Mouse (Mus musculus) hematopoietic stem cell, adult 5-6 weeks (primary cell): ENCODE results near the gene Cfap69. TPM values are rescaled to one million over a fixed set of nuclear protein-coding genes. Genes with fewer than 3 reads are reported as not detected.
"Not testable (repeated sequence)": the region's sequence is repeated elsewhere in the genome, so short reads cannot be mapped to it uniquely, and the experiment has no call there.

Experiments
- ATAC-seq, 2 experiments: fragments of 125-278 bp in 1 of 2; replicated peaks in 1 of 2; 2 replicates each; pipeline ENCODE4 v1.8.0; 2016 to 2017; ENCODE audit warnings: inconsistent platforms in 2 of 2, mild to moderate bottlenecking in 2 of 2, moderate number of reproducible peaks in 2 of 2, low read depth in 1 of 2, moderate TSS enrichment in 1 of 2; ENCODE audit not compliant: low FRiP score in 2 of 2, poor library complexity in 2 of 2, severe bottlenecking in 2 of 2, insufficient read depth in 1 of 2, low TSS enrichment in 1 of 2
- total RNA-seq: library from RNA; stranded (forward); fragments of 172-1452, 232-1000 nt; gene quantifications from 2 replicates; pipeline ENCODE4 v1.2.3, GENCODE M21; 2017

Gene Cfap69
- 0.63 TPM in 1 of 2 replicates, not detected in the other for total RNA-seq

- ATAC-seq: peak; percentile 96
These were observed at the start of gene Cfap69 for GRCm38 (mm10) chr5:5663655-5664370. Gene Cfap69, minus strand, starts transcription at chr5:5664239.

- no peak for ATAC-seq
These were observed 47.0 kb upstream of the Cfap69 start for GRCm38 (mm10) chr5:5711032-5711431.

- ATAC-seq: no peak
These were observed 43.6 kb upstream of the Cfap69 start for GRCm38 (mm10) chr5:5707341-5708278.

- ATAC-seq: no peak
These were observed 41.0 kb upstream of the Cfap69 start for GRCm38 (mm10) chr5:5705019-5705418.

GRCm38 (mm10) chr5:5700386-5700785 lies 36.3 kb upstream of the Cfap69 start:
- ATAC-seq: no peak

- no peak for ATAC-seq
These were observed 34.8 kb upstream of the Cfap69 start for GRCm38 (mm10) chr5:5698830-5699229.

GRCm38 (mm10) chr5:5695401-5695942 lies 31.4 kb upstream of the Cfap69 start:
- ATAC-seq: no peak

GRCm38 (mm10) chr5:5693956-5694653 lies 30.1 kb upstream of the Cfap69 start, which contains the start of gene Steap2:
Gene Steap2, minus strand, starts transcription at chr5:5694578.
- ATAC-seq: peak; percentile 39 to 67

- ATAC-seq: no peak
These were observed 29.5 kb upstream of the Cfap69 start for GRCm38 (mm10) chr5:5693541-5693955.

- no peak for ATAC-seq
These were observed 28.2 kb upstream of the Cfap69 start for GRCm38 (mm10) chr5:5692167-5692738.

- no peak for ATAC-seq
These were observed 25.0 kb upstream of the Cfap69 start for GRCm38 (mm10) chr5:5688945-5689540.

- no peak for ATAC-seq
These were observed 24.2 kb upstream of the Cfap69 start for GRCm38 (mm10) chr5:5688228-5688627.

- no peak for ATAC-seq
These were observed 22.9 kb upstream of the Cfap69 start for GRCm38 (mm10) chr5:5686973-5687372.

GRCm38 (mm10) chr5:5684946-5685345 lies 20.9 kb upstream of the Cfap69 start:
- not testable (repeated sequence) for ATAC-seq

- no peak for ATAC-seq
These were observed 19.3 kb upstream of the Cfap69 start for GRCm38 (mm10) chr5:5683292-5683691.

- ATAC-seq: no peak
These were observed 15.4 kb upstream of the Cfap69 start for GRCm38 (mm10) chr5:5679459-5679858.

GRCm38 (mm10) chr5:5676082-5676481 lies 12.0 kb upstream of the Cfap69 start:
- no peak for ATAC-seq
